Mouse (Mus musculus): ENCODE data around the gene Rspo1.

- no peak for TF ChIP-seq CTCF (IDR thresholded peaks at IDR 0.05; ENCODE audit: control insufficient read depth, insufficient read depth, insufficient read length)
- TF ChIP-seq MYOD1 (IDR thresholded peaks at IDR 0.05; ENCODE audit: control insufficient read depth, insufficient read length, low read depth): no peak
- no peak for TF ChIP-seq USF1 (IDR thresholded peaks at IDR 0.05; ENCODE audit: low read depth)
- no peak for TF ChIP-seq MAX (IDR thresholded peaks at IDR 0.05)
- TF ChIP-seq CEBPB (IDR thresholded peaks at IDR 0.05; ENCODE audit: low read depth): no peak
- TF ChIP-seq MYOG (IDR thresholded peaks at IDR 0.05; ENCODE audit: control insufficient read depth, extremely low read depth, insufficient read length): no peak
These were observed 25.3 kb upstream of the Rspo1 start for GRCm38 (mm10) chr4:124960940-124961339.

Measured in C2C12 (cell line).